In genomic region chr11:61300716-61301392, GRCm38 (mm10) we compare ENCODE assay signal across 9 mouse cellular contexts. TPM values are rescaled to one million over a fixed set of nuclear protein-coding genes. Genes with fewer than 3 reads are reported as not detected.
DNase-seq lines count a peak whose midpoint lies in the region; ATAC-seq and TF ChIP-seq lines count a peak whose summit lies in the region.
"Had no signal": no experiment of that assay in that cellular context is flagged by ENCODE, and none has a peak within 500 bp of the region (broad histone marks: within the 10 kb centered on the region; RNA-seq: fewer than 3 reads in every experiment).

No protein-coding gene starts in this region.

- WGBS in forebrain, embryonic 16.5 days = 23% methylated on average over 12 of the region's 16 CpGs
- WGBS in kidney, embryonic 15.5 days = 21% methylated on average over 15 of the region's 16 CpGs

- H3ac ChIP-seq in myocyte (ENCODE audit: control insufficient read depth, insufficient read length) = no peak overlapping the region

- peak overlapping the region; percentile 25 for H3K4me2 ChIP-seq in forebrain, embryonic 16.5 days (ENCODE audit: low read length)
- peak overlapping the region; percentile 47 for H3K4me2 ChIP-seq in kidney, embryonic 15.5 days
- peak overlapping the region; percentile 33 for H3K4me2 ChIP-seq in myocyte (ENCODE audit: low read depth)

- peaks cover 5% of the 10 kb centered on the region; the same call in 1 of the 2 replicates for H3K9me3 ChIP-seq in forebrain, embryonic 16.5 days (ENCODE audit: control insufficient read depth, low read length)
- H3K9me3 ChIP-seq in kidney, embryonic 15.5 days (replicated peaks) = no peaks in the 10 kb centered on the region

- DNase-seq in kidney, adult 9 months = peak; percentile 37
- no peak for DNase-seq in kidney, adult 8-10 months
- DNase-seq in layer of hippocampus, postnatal 25 days (ENCODE audit: extremely low spot score in 1 of 2, low spot score in 1 of 2) = no peak
- no peak for DNase-seq in layer of hippocampus, postnatal 36 days

- no peaks in the 10 kb centered on the region for H3K79me2 ChIP-seq in myocyte (ENCODE audit: control insufficient read depth, insufficient read depth)

- ATAC-seq in forebrain, embryonic 16.5 days = peak; percentile 15; the same call in 1 of the 2 replicates
- ATAC-seq in kidney, embryonic 15.5 days (replicated peaks; ENCODE audit: low FRiP score) = no peak
- no peak for ATAC-seq in cerebellum, adult (ENCODE audit: insufficient number of reproducible peaks, low FRiP score, low TSS enrichment)
- ATAC-seq: Patski had no signal

- H3K4me1 ChIP-seq in forebrain, embryonic 16.5 days (replicated peaks; ENCODE audit: control insufficient read depth, insufficient read depth, low read length) = peaks cover 6% of the 10 kb centered on the region; the same call in 1 of the 2 replicates
- peaks cover 13% of the 10 kb centered on the region; the same call in 1 of the 2 replicates for H3K4me1 ChIP-seq in kidney, embryonic 15.5 days

- no peaks in the 10 kb centered on the region for H3K36me3 ChIP-seq in forebrain, embryonic 16.5 days (ENCODE audit: control insufficient read depth, insufficient read depth)
- no peaks in the 10 kb centered on the region for H3K36me3 ChIP-seq in kidney, embryonic 15.5 days
- no peaks in the 10 kb centered on the region for H3K36me3 ChIP-seq in myocyte (ENCODE audit: control insufficient read depth, insufficient read depth)

- no peak overlapping the region for H3K27ac ChIP-seq in forebrain, embryonic 16.5 days (ENCODE audit: low read length)
- no peak overlapping the region for H3K27ac ChIP-seq in kidney, embryonic 15.5 days

- no peak overlapping the region for H3K4me3 ChIP-seq in forebrain, embryonic 16.5 days (replicated peaks; ENCODE audit: low read length)
- H3K4me3 ChIP-seq in kidney, embryonic 15.5 days (replicated peaks) = peak overlapping the region; percentile 13
- H3K4me3 ChIP-seq in myocyte = no peak overlapping the region

- no peak for TF ChIP-seq POLR2A in myocyte (IDR thresholded peaks at IDR 0.05; ENCODE audit: insufficient read length, low read depth)

- H3K27me3 ChIP-seq in forebrain, embryonic 16.5 days (replicated peaks; ENCODE audit: control insufficient read depth, insufficient read depth, low read length) = no peaks in the 10 kb centered on the region
- H3K27me3 ChIP-seq in kidney, embryonic 15.5 days = no peaks in the 10 kb centered on the region
- H3K27me3 ChIP-seq in myocyte (ENCODE audit: control insufficient read depth, insufficient read depth, insufficient read length) = no peaks in the 10 kb centered on the region
- H3K27me3 ChIP-seq: Patski had no signal

- H3K9ac ChIP-seq in forebrain, embryonic 16.5 days (replicated peaks; ENCODE audit: low read depth, low read length) = no peak overlapping the region
- H3K9ac ChIP-seq in kidney, embryonic 15.5 days = no peak overlapping the region

TF ChIP-seq in myocyte, 11 proteins besides CTCF, POLR2A, EP300 and RAD21:
- no peak for TF ChIP-seq USF1 (IDR thresholded peaks at IDR 0.05; ENCODE audit: low read depth)
- TF ChIP-seq CEBPB (IDR thresholded peaks at IDR 0.05; ENCODE audit: insufficient read depth, poor library complexity, severe bottlenecking) = no peak
- TF ChIP-seq MYOG (IDR thresholded peaks at IDR 0.05; ENCODE audit: control insufficient read depth in 1 of 3, insufficient read depth in 1 of 3, insufficient read length in 2 of 3, low read depth in 2 of 3) = no peak
- TF ChIP-seq TCF12 (IDR thresholded peaks at IDR 0.05; ENCODE audit: insufficient read depth, poor library complexity, severe bottlenecking) = no peak
- no peak for TF ChIP-seq SRF (IDR thresholded peaks at IDR 0.05; ENCODE audit: control insufficient read depth, insufficient read length, low read depth)
- no peak for TF ChIP-seq TCF3 (IDR thresholded peaks at IDR 0.05; ENCODE audit: insufficient read length, low read depth)
- TF ChIP-seq E2F4 (IDR thresholded peaks at IDR 0.05; ENCODE audit: insufficient read depth) = no peak
- no peak for TF ChIP-seq MAX (IDR thresholded peaks at IDR 0.05; ENCODE audit: low read depth)
- TF ChIP-seq REST (IDR thresholded peaks at IDR 0.05; ENCODE audit: insufficient read depth, insufficient read length) = no peak
- TF ChIP-seq POLR2AphosphoS2 (IDR thresholded peaks at IDR 0.05; ENCODE audit: insufficient read length, low read depth) = no peak
- TF ChIP-seq MYOD1 (IDR thresholded peaks at IDR 0.05; ENCODE audit: control insufficient read depth in 1 of 3, insufficient read length in 2 of 3, low read depth in 2 of 3) = no peak

RNA-seq across cellular contexts. Expression of gene Aldh3a2, which starts 33.6 kb away (rescaled TPM):
- polyA plus RNA-seq in forebrain, embryonic 16.5 days (2015; fragmentation: Nextera tagmentation; extraction: Ambion mirVana) = 29.5 and 29.8 TPM in 2 replicates
- polyA plus RNA-seq in kidney, embryonic 15.5 days (2015; fragmentation: Nextera tagmentation; extraction: Ambion mirVana) = 32.2 and 34.7 TPM in 2 replicates
- 28.6 TPM for polyA plus RNA-seq in myocyte (2012; fragmentation: generic; extraction: Trizol)
- total RNA-seq in layer of hippocampus, postnatal 25 days (2021) = 10 to 100 TPM; 56.1 to 63.8 TPM
- total RNA-seq in layer of hippocampus, postnatal 36 days (2021) = 10 to 100 TPM; 57.8 to 60.8 TPM

RNA-seq across cellular contexts. Expression of gene Slc47a2, which starts 41.8 kb away (rescaled TPM):
- polyA plus RNA-seq in forebrain, embryonic 16.5 days (2015; fragmentation: Nextera tagmentation; extraction: Ambion mirVana) = not detected in 2 replicates
- polyA plus RNA-seq in kidney, embryonic 15.5 days (2015; fragmentation: Nextera tagmentation; extraction: Ambion mirVana) = not detected in 2 replicates
- polyA plus RNA-seq in myocyte (2012; fragmentation: generic; extraction: Trizol) = 0.01 TPM
- not detected for total RNA-seq in layer of hippocampus, postnatal 25 days (2021)
- under 1 TPM in 1 of 2 experiments, not detected in 1; 0.15 TPM for total RNA-seq in layer of hippocampus, postnatal 36 days (2021)
- polyA plus RNA-seq: Patski had no signal
